Mouse (Mus musculus) kidney, adult 2 months (tissue): Measurements from ENCODE around the gene Arntl2.

Experiments used
- CTCF ChIP-seq: fragments of 200-500 bp; conservative IDR thresholded peaks from 2 replicates; pipeline ENCODE4 v1.5.1; 2011; ENCODE audit warnings: low read depth, mild to moderate bottlenecking, control low read depth, low read length, moderate library complexity, mixed read lengths; ENCODE audit not compliant: insufficient read depth, insufficient read length
- POLR2A ChIP-seq: fragments of 200-500 bp; IDR thresholded peaks from one replicate; pipeline ENCODE4 v1.6.1; 2011; ENCODE audit warnings: low read depth, low read length, control low read depth

- TF ChIP-seq POLR2A (no peak), CTCF (no peak)
Observed at GRCm38 (mm10) chr6:146778055-146778454, 17.8 kb upstream of the Arntl2 start.
